Mouse (Mus musculus) olfactory bulb, adult 2 months (tissue): Measurements from ENCODE around the gene Blcap.

Experiments
- CTCF ChIP-seq: fragments of 200-500 bp; IDR thresholded peaks from 2 replicates; pipeline ENCODE4 v1.5.1; 2012; ENCODE audit warnings: low read depth, mild to moderate bottlenecking, low read length, moderate library complexity; ENCODE audit not compliant: insufficient read depth
- POLR2A ChIP-seq: fragments of 200-500 bp; IDR thresholded peaks from 2 replicates; pipeline ENCODE4 v1.6.1; 2012; ENCODE audit warnings: mild to moderate bottlenecking, low read depth, low read length, moderate library complexity; ENCODE audit not compliant: insufficient read depth

DNA sequence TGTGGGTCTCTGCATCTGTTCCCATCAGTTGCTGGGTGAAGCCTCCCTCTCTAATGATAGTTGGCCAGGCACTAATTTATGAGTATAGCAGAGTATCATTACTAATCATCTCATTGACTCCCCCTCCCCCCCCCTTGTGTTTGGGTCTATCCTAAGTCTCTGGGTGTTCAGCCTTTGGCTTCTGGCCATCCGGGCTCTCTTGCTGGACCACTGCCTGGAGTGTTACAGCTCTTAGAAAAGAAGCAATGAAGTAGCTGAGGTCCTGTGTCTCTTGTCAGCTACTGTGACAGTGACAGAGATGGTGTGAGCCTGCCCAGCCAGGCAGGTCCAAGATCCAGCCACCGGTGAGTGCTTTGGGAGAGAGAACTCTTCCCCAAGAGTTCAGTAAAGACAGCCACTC, 1.7 kb upstream of the Blcap start:
- TF ChIP-seq CTCF, result no peak
- TF ChIP-seq POLR2A, result no peak
